Comparison of ENCODE assay signal across 24 mouse cellular contexts in the genomic region with DNA sequence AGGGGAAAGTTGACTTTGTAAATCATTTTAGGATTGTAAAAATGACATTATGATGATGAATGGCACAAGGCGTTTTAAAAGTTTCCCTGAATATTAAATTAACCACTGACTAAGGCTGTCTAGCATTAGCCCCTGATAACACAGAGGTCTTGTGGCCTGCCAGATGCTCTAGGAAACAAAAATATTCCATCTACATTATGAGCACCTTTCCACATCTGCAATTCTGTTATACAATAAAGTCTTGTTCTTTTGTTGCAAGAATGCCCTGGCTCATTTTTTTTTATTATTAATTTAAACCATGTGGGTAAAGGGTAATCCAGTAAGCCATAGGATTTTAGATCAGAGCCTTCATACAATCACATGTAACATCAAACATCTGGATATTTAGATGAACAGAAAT. TPM values are rescaled to one million over a fixed set of nuclear protein-coding genes. Genes with fewer than 3 reads are reported as not detected.
"Had no signal": no experiment of that assay in that cellular context is flagged by ENCODE, and none has a peak within 500 bp of the region (broad histone marks: within the 10 kb centered on the region; RNA-seq: fewer than 3 reads in every experiment).

No protein-coding gene starts in this region.

- DNase-seq: liver, postnatal 0 days; lung, adult 2 months; lung, postnatal 14 days; lung, postnatal 36 days; right cerebral cortex, postnatal 14 days; thymus, adult 2 months; thymus, postnatal 25 days; thymus, postnatal 4 days had no signal

- H3K9me3 ChIP-seq: lung, embryonic 15.5 days; midbrain, embryonic 15.5 days; neural tube, embryonic 12.5 days; stomach, embryonic 15.5 days had no signal

- H3K4me1 ChIP-seq: lung, embryonic 15.5 days; midbrain, embryonic 13.5 days; midbrain, embryonic 15.5 days; neural tube, embryonic 12.5 days; stomach, embryonic 15.5 days had no signal

- H3K4me2 ChIP-seq: lung, embryonic 15.5 days; midbrain, embryonic 11.5 days; midbrain, embryonic 13.5 days; midbrain, embryonic 15.5 days; neural tube, embryonic 12.5 days; stomach, embryonic 15.5 days had no signal

- H3K9ac ChIP-seq: liver, postnatal 0 days; lung, embryonic 15.5 days; midbrain, embryonic 13.5 days; midbrain, embryonic 15.5 days; neural tube, embryonic 12.5 days; stomach, embryonic 15.5 days had no signal

- H3K27me3 ChIP-seq: lung, embryonic 15.5 days; midbrain, embryonic 13.5 days; midbrain, embryonic 15.5 days; neural tube, embryonic 12.5 days; stomach, embryonic 15.5 days had no signal

- ATAC-seq: liver, postnatal 0 days; lung, postnatal 0 days; midbrain, embryonic 13.5 days; midbrain, embryonic 15.5 days had no signal

- H3K27ac ChIP-seq: lung, embryonic 15.5 days; macrophage; midbrain, embryonic 13.5 days; midbrain, embryonic 15.5 days; neural tube, embryonic 12.5 days; stomach, embryonic 15.5 days; stomach, postnatal 0 days had no signal

- H3K4me3 ChIP-seq: lung, embryonic 15.5 days; midbrain, embryonic 13.5 days; midbrain, embryonic 15.5 days; neural tube, embryonic 12.5 days; stomach, embryonic 15.5 days had no signal

- H3K36me3 ChIP-seq: lung, embryonic 15.5 days; midbrain, embryonic 13.5 days; midbrain, embryonic 15.5 days; neural tube, embryonic 12.5 days; stomach, embryonic 15.5 days had no signal

RNA-seq across cellular contexts. Expression of a gene that starts 33.6 kb away (rescaled TPM):
- total RNA-seq: megakaryocyte progenitor cell, adult 5-6 weeks; megakaryocyte-erythroid progenitor cell, adult 5-6 weeks; monocyte, adult 5-6 weeks; neutrophil, adult 5-6 weeks had no signal
- polyA plus RNA-seq: liver, postnatal 0 days; lung, adult 2 months; lung, embryonic 15.5 days; lung, postnatal 0 days; macrophage; spleen, adult 2 months; stomach, embryonic 15.5 days; stomach, postnatal 0 days; testis, adult 2 months; thymus, adult 2 months; urinary bladder, adult 2 months had no signal
